ENCODE assay signal across 27 mouse cellular contexts in the genomic region with DNA sequence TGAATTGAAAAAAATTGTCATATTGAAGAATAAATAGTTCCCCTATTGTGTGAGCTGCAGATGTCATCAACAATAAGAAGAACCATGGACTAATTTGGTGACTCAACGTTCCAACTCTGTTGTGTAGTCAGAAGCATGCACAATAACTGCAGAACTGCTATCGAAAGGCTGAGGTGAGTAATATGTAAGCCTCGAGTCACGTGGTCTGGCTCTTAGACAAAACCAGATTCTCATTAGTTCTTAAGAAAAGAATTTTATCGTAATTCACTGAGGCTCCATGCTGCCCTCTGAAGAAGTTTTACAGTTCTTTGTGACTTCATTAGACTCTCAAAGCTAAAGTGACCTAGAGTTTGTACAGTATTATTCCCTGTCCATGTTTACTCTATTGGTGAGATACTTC.
"Had no signal": no experiment of that assay in that cellular context is flagged by ENCODE, and none has a peak within 500 bp of the region (broad histone marks: within the 10 kb centered on the region; RNA-seq: fewer than 3 reads in every experiment).

No protein-coding gene starts in this region.

- H3K9ac ChIP-seq: kidney, embryonic 15.5 days; limb, embryonic 12.5 days; limb, embryonic 15.5 days; liver, embryonic 12.5 days; liver, embryonic 15.5 days; lung, embryonic 15.5 days; neural tube, embryonic 12.5 days; neural tube, embryonic 15.5 days had no signal

- ATAC-seq: liver, embryonic 12.5 days had no signal

- H3K4me3 ChIP-seq: kidney, embryonic 15.5 days; left cerebral cortex, adult 2 months; limb, embryonic 12.5 days; limb, embryonic 15.5 days; liver, embryonic 12.5 days; liver, embryonic 15.5 days; lung, embryonic 15.5 days; megakaryocyte, embryonic 14.5 days; neural tube, embryonic 12.5 days; neural tube, embryonic 15.5 days had no signal

- H3K4me1 ChIP-seq: kidney, embryonic 15.5 days; limb, embryonic 12.5 days; limb, embryonic 15.5 days; liver, embryonic 12.5 days; liver, embryonic 15.5 days; lung, embryonic 15.5 days; megakaryocyte, embryonic 14.5 days; neural tube, embryonic 12.5 days; neural tube, embryonic 15.5 days had no signal

- H3K27me3 ChIP-seq: kidney, embryonic 15.5 days; limb, embryonic 12.5 days; limb, embryonic 15.5 days; liver, embryonic 12.5 days; liver, embryonic 15.5 days; lung, embryonic 15.5 days; megakaryocyte, embryonic 14.5 days; neural tube, embryonic 12.5 days; neural tube, embryonic 15.5 days had no signal

- H3K36me3 ChIP-seq: kidney, embryonic 15.5 days; limb, embryonic 12.5 days; limb, embryonic 15.5 days; liver, embryonic 12.5 days; liver, embryonic 15.5 days; lung, embryonic 15.5 days; neural tube, embryonic 12.5 days; neural tube, embryonic 15.5 days had no signal

- H3K4me2 ChIP-seq: kidney, embryonic 15.5 days; limb, embryonic 12.5 days; limb, embryonic 15.5 days; liver, embryonic 12.5 days; liver, embryonic 15.5 days; lung, embryonic 15.5 days; midbrain, embryonic 11.5 days; neural tube, embryonic 12.5 days; neural tube, embryonic 15.5 days had no signal

- H3K9me3 ChIP-seq: kidney, embryonic 15.5 days; limb, embryonic 12.5 days; limb, embryonic 15.5 days; liver, embryonic 12.5 days; liver, embryonic 15.5 days; lung, embryonic 15.5 days; megakaryocyte, embryonic 14.5 days; neural tube, embryonic 12.5 days; neural tube, embryonic 15.5 days had no signal

- H3K27ac ChIP-seq: kidney, embryonic 15.5 days; left cerebral cortex, adult 2 months; limb, embryonic 12.5 days; limb, embryonic 15.5 days; liver, embryonic 12.5 days; liver, embryonic 15.5 days; lung, embryonic 15.5 days; neural tube, embryonic 12.5 days; neural tube, embryonic 15.5 days; stomach, postnatal 0 days had no signal

- DNase-seq: kidney, adult 8-10 months; kidney, postnatal 10 days; kidney, postnatal 36 days; layer of hippocampus, postnatal 36 days; left cerebral cortex, postnatal 4 days; lung, adult 18-20 months; lung, postnatal 10 days; lung, postnatal 36 days; midbrain, embryonic 14.5 days; right cerebral cortex, adult 18-20 months; right cerebral cortex, postnatal 14 days; right cerebral cortex, postnatal 4 days; thymus, adult 2 months; thymus, postnatal 14 days; thymus, postnatal 4 days had no signal
